Mouse (Mus musculus): ENCODE measurements around the gene Soga1. TPM values are rescaled to one million over a fixed set of nuclear protein-coding genes. Genes with fewer than 3 reads are reported as not detected.
A peak's percentile ranks its signal among the peaks of the same experiment; 100 is the strongest.

The Soga1 gene
- polyA plus RNA-seq, 1 experiment: 40.2 TPM

- no peak for DNase-seq (ENCODE audit: low read depth)
- TF ChIP-seq CTCF (IDR thresholded peaks at IDR 0.05; ENCODE audit: borderline replicate concordance, extremely low read depth, insufficient read depth, insufficient read length): no peak
- no peak for TF ChIP-seq POLR2A (IDR thresholded peaks at IDR 0.05; ENCODE audit: borderline replicate concordance, extremely low read depth, insufficient read depth, insufficient read length, poor library complexity, severe bottlenecking)
These were observed 687 bp upstream of the Soga1 start for GRCm38 (mm10) chr2:157079701-157080180.

GRCm38 (mm10) chr2:157078059-157078792, 828 bp downstream of the Soga1 start:
- DNase-seq (ENCODE audit: low read depth): peak; percentile 31
- TF ChIP-seq POLR2A (IDR thresholded peaks at IDR 0.05; ENCODE audit: borderline replicate concordance, extremely low read depth, insufficient read depth, insufficient read length, poor library complexity, severe bottlenecking) (no peak), CTCF (IDR thresholded peaks at IDR 0.05; ENCODE audit: borderline replicate concordance, extremely low read depth, insufficient read depth, insufficient read length) (no peak)

GRCm38 (mm10) chr2:157077641-157078058, 1.4 kb downstream of the Soga1 start:
- peak; percentile 77 for DNase-seq (ENCODE audit: low read depth)
- TF ChIP-seq CTCF (IDR thresholded peaks at IDR 0.05; ENCODE audit: borderline replicate concordance, extremely low read depth, insufficient read depth, insufficient read length) (no peak), POLR2A (IDR thresholded peaks at IDR 0.05; ENCODE audit: borderline replicate concordance, extremely low read depth, insufficient read depth, insufficient read length, poor library complexity, severe bottlenecking) (no peak)

GRCm38 (mm10) chr2:157077160-157077559, 1.9 kb downstream of the Soga1 start:
- TF ChIP-seq POLR2A (IDR thresholded peaks at IDR 0.05; ENCODE audit: borderline replicate concordance, extremely low read depth, insufficient read depth, insufficient read length, poor library complexity, severe bottlenecking) (no peak), CTCF (IDR thresholded peaks at IDR 0.05; ENCODE audit: borderline replicate concordance, extremely low read depth, insufficient read depth, insufficient read length) (no peak)
- peak; percentile 67 for DNase-seq (ENCODE audit: low read depth)

- no peak for TF ChIP-seq CTCF (IDR thresholded peaks at IDR 0.05; ENCODE audit: borderline replicate concordance, extremely low read depth, insufficient read depth, insufficient read length)
- no peak for TF ChIP-seq POLR2A (IDR thresholded peaks at IDR 0.05; ENCODE audit: borderline replicate concordance, extremely low read depth, insufficient read depth, insufficient read length, poor library complexity, severe bottlenecking)
- DNase-seq (ENCODE audit: low read depth): no peak
These were observed 2.5 kb downstream of the Soga1 start for GRCm38 (mm10) chr2:157076585-157076984.

- peak; percentile 30 for DNase-seq (ENCODE audit: low read depth)
- TF ChIP-seq POLR2A (IDR thresholded peaks at IDR 0.05; ENCODE audit: borderline replicate concordance, extremely low read depth, insufficient read depth, insufficient read length, poor library complexity, severe bottlenecking): no peak
- no peak for TF ChIP-seq CTCF (IDR thresholded peaks at IDR 0.05; ENCODE audit: borderline replicate concordance, extremely low read depth, insufficient read depth, insufficient read length)
These were observed 3.4 kb downstream of the Soga1 start for GRCm38 (mm10) chr2:157075685-157076084.

DNA sequence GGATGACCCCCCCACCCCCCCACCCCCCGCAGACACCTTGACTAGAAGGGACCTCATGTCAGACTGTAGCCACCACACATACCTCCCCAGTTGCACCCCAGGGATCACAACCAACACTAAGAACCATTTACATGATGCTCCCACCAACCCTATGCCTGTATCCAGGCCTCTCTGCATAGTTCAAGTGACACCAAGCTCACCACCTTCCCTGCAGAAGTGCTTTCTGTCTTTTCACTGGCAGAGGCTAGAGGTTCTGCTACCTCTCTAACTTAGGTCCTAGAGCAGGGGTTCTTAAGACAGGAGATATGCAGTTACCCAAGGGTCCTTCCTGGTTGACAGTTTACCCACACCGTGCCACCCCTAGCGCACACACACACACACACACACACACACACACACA, 3.8 kb downstream of the Soga1 start:
- TF ChIP-seq CTCF (IDR thresholded peaks at IDR 0.05; ENCODE audit: borderline replicate concordance, extremely low read depth, insufficient read depth, insufficient read length): no peak
- TF ChIP-seq POLR2A (IDR thresholded peaks at IDR 0.05; ENCODE audit: borderline replicate concordance, extremely low read depth, insufficient read depth, insufficient read length, poor library complexity, severe bottlenecking): no peak
- no peak for DNase-seq (ENCODE audit: low read depth)

DNA sequence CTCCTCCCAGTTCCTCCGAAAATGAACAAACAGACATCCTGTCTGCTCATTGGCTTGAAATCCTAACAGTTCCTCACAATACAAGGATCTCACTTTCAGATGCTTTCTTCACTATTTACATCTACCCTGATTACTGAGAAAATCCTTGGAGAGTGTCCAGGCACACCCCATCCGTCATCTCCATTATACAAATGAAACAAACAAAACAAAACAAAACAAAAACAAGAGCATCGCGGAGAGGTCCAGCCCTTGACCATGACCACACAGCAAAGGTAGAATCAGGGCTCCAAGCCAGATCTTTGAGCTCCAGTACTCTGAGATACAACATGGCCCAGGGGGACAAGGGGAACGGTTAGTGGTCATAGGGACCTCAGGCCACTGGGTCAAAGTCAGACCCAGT, 4.3 kb downstream of the Soga1 start:
- no peak for DNase-seq (ENCODE audit: low read depth)
- TF ChIP-seq POLR2A (IDR thresholded peaks at IDR 0.05; ENCODE audit: borderline replicate concordance, extremely low read depth, insufficient read depth, insufficient read length, poor library complexity, severe bottlenecking) (no peak), CTCF (IDR thresholded peaks at IDR 0.05; ENCODE audit: borderline replicate concordance, extremely low read depth, insufficient read depth, insufficient read length) (no peak)

- peak; percentile 67 for DNase-seq (ENCODE audit: low read depth)
- TF ChIP-seq POLR2A (IDR thresholded peaks at IDR 0.05; ENCODE audit: borderline replicate concordance, extremely low read depth, insufficient read depth, insufficient read length, poor library complexity, severe bottlenecking): no peak
- no peak for TF ChIP-seq CTCF (IDR thresholded peaks at IDR 0.05; ENCODE audit: borderline replicate concordance, extremely low read depth, insufficient read depth, insufficient read length)
These were observed 4.8 kb downstream of the Soga1 start for GRCm38 (mm10) chr2:157074186-157074724.

DNA sequence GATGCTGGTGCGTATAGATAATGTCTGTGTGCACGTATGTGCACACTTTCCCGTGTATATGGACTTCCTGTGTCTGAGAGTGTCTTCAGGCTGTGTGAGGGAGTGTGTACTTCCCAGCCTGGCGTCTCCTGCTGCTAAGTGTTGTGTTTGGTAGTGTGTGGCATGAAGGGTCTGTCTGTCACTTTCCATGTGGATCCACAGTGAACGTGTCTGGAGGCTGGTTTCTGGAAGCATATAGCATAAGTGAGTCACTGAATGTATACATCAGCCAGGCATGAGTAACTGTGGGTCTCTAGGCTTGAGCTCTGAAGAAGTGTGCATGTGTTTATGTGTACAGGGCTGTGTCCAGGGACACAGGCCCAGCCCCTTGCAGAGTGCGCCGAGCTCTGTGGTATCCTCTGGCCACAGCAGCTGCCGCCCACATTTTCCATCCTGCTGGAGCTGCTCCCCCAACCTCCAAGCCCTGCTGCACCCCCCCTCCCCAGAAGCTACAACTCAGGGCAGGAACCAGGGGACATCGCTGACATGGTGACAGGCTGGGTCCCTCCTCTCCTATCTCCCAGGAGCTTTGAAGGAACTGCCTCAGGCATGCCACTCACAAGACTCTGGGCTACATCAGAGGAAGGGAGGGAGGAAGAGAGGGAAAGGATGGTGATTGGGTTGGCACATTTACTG, 5.5 kb downstream of the Soga1 start:
- DNase-seq (ENCODE audit: low read depth): no peak
- TF ChIP-seq POLR2A (IDR thresholded peaks at IDR 0.05; ENCODE audit: borderline replicate concordance, extremely low read depth, insufficient read depth, insufficient read length, poor library complexity, severe bottlenecking): no peak
- TF ChIP-seq CTCF (IDR thresholded peaks at IDR 0.05; ENCODE audit: borderline replicate concordance, extremely low read depth, insufficient read depth, insufficient read length): no peak

DNA sequence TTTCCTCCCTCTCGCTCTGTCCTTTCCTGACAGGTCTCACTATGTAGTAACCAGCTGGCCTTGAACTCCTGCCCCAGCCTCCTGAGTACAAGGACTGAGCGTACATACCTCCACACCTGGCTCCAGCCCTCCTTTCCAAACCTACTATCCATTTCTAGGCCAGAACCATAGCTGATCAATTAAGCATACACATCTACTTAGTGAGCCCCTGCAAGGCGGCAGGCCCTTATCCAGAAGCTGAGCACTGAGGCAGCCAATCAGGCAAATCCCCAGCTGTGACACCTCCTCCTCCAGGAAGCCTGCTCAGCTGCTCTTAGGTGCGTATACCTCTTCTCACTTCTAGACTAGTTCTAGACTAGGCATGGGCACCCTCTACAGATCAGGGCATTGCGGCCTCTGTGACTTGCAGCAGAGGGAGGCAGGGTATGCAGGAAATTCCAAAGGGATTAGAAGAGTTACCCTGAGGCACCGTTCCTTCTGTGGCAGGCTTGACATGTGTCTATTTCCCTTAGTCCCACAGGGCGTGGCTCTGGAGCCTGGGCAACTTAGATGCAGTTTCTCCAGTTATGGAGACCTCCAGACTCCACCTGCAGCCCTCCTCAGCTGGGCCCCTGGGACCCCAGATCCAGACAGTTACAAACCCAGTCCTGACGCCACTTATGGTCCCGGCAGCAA, 6.6 kb downstream of the Soga1 start:
- no peak for DNase-seq (ENCODE audit: low read depth)
- no peak for TF ChIP-seq CTCF (IDR thresholded peaks at IDR 0.05; ENCODE audit: borderline replicate concordance, extremely low read depth, insufficient read depth, insufficient read length)
- no peak for TF ChIP-seq POLR2A (IDR thresholded peaks at IDR 0.05; ENCODE audit: borderline replicate concordance, extremely low read depth, insufficient read depth, insufficient read length, poor library complexity, severe bottlenecking)
